9 mouse cellular contexts compared by ENCODE assay signal in the genomic region with DNA sequence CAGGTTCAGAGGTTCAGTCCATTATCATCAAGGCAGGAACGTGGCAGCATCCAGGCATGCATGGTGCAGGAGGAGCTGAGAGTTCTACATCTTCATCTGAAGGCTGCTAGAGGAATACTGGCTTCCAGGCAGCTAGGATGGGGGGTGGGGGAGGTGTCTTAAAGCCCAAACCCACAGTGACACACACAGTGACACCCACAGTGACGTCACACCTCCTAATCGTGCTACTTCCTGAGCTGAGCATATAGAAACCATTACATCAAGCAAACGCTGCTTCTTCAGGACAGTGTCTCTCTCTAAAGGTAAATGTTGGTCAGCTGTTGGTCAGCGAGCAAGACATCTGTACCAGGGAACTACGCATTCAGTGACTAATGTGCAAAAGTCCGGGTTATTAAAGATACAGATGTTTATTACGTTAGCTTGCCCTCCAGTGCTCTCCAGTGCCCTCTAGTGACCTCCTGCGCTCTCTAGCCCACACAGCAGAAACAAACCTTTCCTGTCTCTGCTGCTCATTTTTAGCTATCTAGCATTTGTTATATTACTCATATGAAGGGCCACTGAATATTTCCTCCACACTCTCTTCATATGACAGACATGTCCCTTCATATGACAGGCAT.
DNase-seq lines count a peak whose midpoint lies in the region; ATAC-seq and TF ChIP-seq lines count a peak whose summit lies in the region.
"Had no signal": no experiment of that assay in that cellular context is flagged by ENCODE, and none has a peak within 500 bp of the region (broad histone marks: within the 10 kb centered on the region; RNA-seq: fewer than 3 reads in every experiment).

No protein-coding gene starts in this region.

- DNase-seq in adrenal gland, adult (ENCODE audit: inconsistent age in 2 of 2, low spot score in 1 of 2) = peak; percentile 31 to 77
- no peak for DNase-seq in adrenal gland, postnatal 4 days (ENCODE audit: low spot score in 2 of 2)
- DNase-seq in spleen, adult 2 months (ENCODE audit: low read depth in 1 of 2, low spot score in 2 of 2) = no peak
- no peak for DNase-seq in spleen, adult 12 weeks (ENCODE audit: low spot score)
- DNase-seq in lung, adult 2 months = peak; percentile 16
- no peak for DNase-seq in left cerebral cortex, postnatal 36 days (ENCODE audit: low spot score in 2 of 2)

- H3K36me3 ChIP-seq in spleen, adult 2 months (ENCODE audit: control insufficient read depth, insufficient read depth, low read length) = no peaks in the 10 kb centered on the region
- H3K36me3 ChIP-seq: hindbrain, embryonic 15.5 days had no signal

- H3K27ac ChIP-seq in spleen, adult 2 months (ENCODE audit: insufficient read depth, low read length) = no peak overlapping the region
- H3K27ac ChIP-seq: hindbrain, embryonic 15.5 days had no signal

- no peaks in the 10 kb centered on the region for H3K4me1 ChIP-seq in spleen, adult 2 months (ENCODE audit: control insufficient read depth, insufficient read depth, insufficient read length)
- peaks cover 7% of the 10 kb centered on the region for H3K4me1 ChIP-seq in lung, adult 2 months (ENCODE audit: control insufficient read depth, insufficient read depth, low read length)

- peak overlapping the region; percentile 21; the same call in 1 of the 2 replicates for H3K4me3 ChIP-seq in spleen, adult 2 months (ENCODE audit: extremely low read depth, insufficient read depth, insufficient read length)
- H3K4me3 ChIP-seq in lung, adult 2 months (replicated peaks; ENCODE audit: extremely low read depth, low read depth, low read length) = no peak overlapping the region
- H3K4me3 ChIP-seq: hindbrain, embryonic 15.5 days had no signal

- 28% methylated on average over 9 of the region's 9 CpGs for WGBS in spleen, adult 2 months
- WGBS in lung, adult 2 months = 28% methylated on average over 9 of the region's 9 CpGs

- ATAC-seq in granulocyte monocyte progenitor cell, adult 5-6 weeks (replicated peaks; ENCODE audit: poor library complexity, severe bottlenecking) = peak; percentile 85
- no peak for ATAC-seq in erythroid progenitor cell, adult 5-6 weeks (replicated peaks; ENCODE audit: low FRiP score, poor library complexity, severe bottlenecking)

- 0 out of 2 replicates have a peak, but pooled peaks cover 1% of the 10 kb centered on the region for H3K27me3 ChIP-seq in spleen, adult 2 months (ENCODE audit: control insufficient read depth, insufficient read depth, low read length)
- H3K27me3 ChIP-seq: hindbrain, embryonic 15.5 days had no signal

- TF ChIP-seq CTCF in spleen, adult 2 months (IDR thresholded peaks at IDR 0.05; ENCODE audit: extremely low read depth, insufficient read depth, insufficient read length, insufficient replicate concordance) = peak; percentile 3; the same call in 1 of the 2 replicates
- peak; percentile 71 for TF ChIP-seq CTCF in lung, adult 2 months (IDR thresholded peaks at IDR 0.05; ENCODE audit: insufficient read depth, low read length)

- no peak for TF ChIP-seq POLR2A in spleen, adult 2 months (IDR thresholded peaks at IDR 0.05; ENCODE audit: low read depth, low read length)
- TF ChIP-seq POLR2A in lung, adult 2 months (IDR thresholded peaks at IDR 0.05; ENCODE audit: borderline replicate concordance, extremely low read depth, low read depth, low read length) = no peak

- intact Hi-C loops in left cerebral cortex, postnatal 36 days (cut with DNase I) = no loop called here

Comparison
In these comparisons a context has a peak if more than half of its experiments do, and no peak if none do; other contexts are left out.
1. DNase-seq: peak in adrenal gland, adult (2 of 2) and lung, adult 2 months (single experiment); none in adrenal gland, postnatal 4 days (0 of 2), spleen, adult 2 months (0 of 2), spleen, adult 12 weeks (single experiment) and left cerebral cortex, postnatal 36 days (0 of 2).